Mouse (Mus musculus) hindbrain, embryonic 13.5 days (tissue): Measurements from ENCODE around the gene Ccn6. TPM values are rescaled to one million over a fixed set of nuclear protein-coding genes. Genes with fewer than 3 reads are reported as not detected.
"Not testable (repeated sequence)": the region's sequence is repeated elsewhere in the genome, so short reads cannot be mapped to it uniquely, and the experiment has no call there.

Source experiments
- ATAC-seq: fragments of 200-750 bp; cut with Nextera tagmentation; 2 replicates; pipeline ENCODE4 v1.8.0; 2017; ENCODE audit warnings: moderate TSS enrichment; ENCODE audit not compliant: low FRiP score
- H3K27ac ChIP-seq: fragments of 300-500 bp; sonication (generic); 2 replicates; pipeline ENCODE4 v1.5.1; 2015; ENCODE audit warnings: inconsistent platforms, mild to moderate bottlenecking, moderate library complexity
- H3K27me3 ChIP-seq: fragments of 300-500 bp; sonication (generic); 2 replicates; pipeline ENCODE4 v1.6.1; 2015; ENCODE audit warnings: mild to moderate bottlenecking, inconsistent platforms
- H3K36me3 ChIP-seq: fragments of 300-500 bp; sonication (generic); 2 replicates; pipeline ENCODE4 v1.6.1; 2015; ENCODE audit warnings: mild to moderate bottlenecking, inconsistent platforms
- H3K4me1 ChIP-seq: fragments of 300-500 bp; sonication (generic); replicated peaks from 2 replicates; pipeline ENCODE4 v1.6.1; 2015; ENCODE audit warnings: inconsistent platforms
- H3K4me2 ChIP-seq: fragments of 300-500 bp; sonication (generic); 2 replicates; pipeline ENCODE4 v1.6.1; 2015; ENCODE audit warnings: inconsistent platforms, mild to moderate bottlenecking, moderate library complexity
- H3K4me3 ChIP-seq: fragments of 300-500 bp; sonication (generic); 2 replicates; pipeline ENCODE4 v1.5.1; 2015; ENCODE audit warnings: mild to moderate bottlenecking, inconsistent platforms
- H3K9ac ChIP-seq: fragments of 300-500 bp; sonication (generic); 2 replicates; pipeline ENCODE4 v1.6.1; 2015; ENCODE audit warnings: mild to moderate bottlenecking, inconsistent platforms
- H3K9me3 ChIP-seq: fragments of 300-500 bp; sonication (generic); 2 replicates; pipeline ENCODE4 v1.6.1; 2016; ENCODE audit warnings: inconsistent platforms
- WGBS: fragments of 180-500 bp; shearing (Covaris S2); methylation state at CpG from one replicate; pipeline ENCODE4 v1.1.7; 2015; 5-methylcytosine and 5-hydroxymethylcytosine counted together
- polyA plus RNA-seq: library from polyadenylated mRNA; unstranded; fragments of >200 nt; fragmentation: Nextera tagmentation; extraction: Ambion mirVana; gene quantifications from 2 replicates; pipeline ENCODE4 v1.2.1, GENCODE M21; 2015

Ccn6 gene
- polyA plus RNA-seq, result 0.41 and 0.44 TPM in 2 replicates

DNA sequence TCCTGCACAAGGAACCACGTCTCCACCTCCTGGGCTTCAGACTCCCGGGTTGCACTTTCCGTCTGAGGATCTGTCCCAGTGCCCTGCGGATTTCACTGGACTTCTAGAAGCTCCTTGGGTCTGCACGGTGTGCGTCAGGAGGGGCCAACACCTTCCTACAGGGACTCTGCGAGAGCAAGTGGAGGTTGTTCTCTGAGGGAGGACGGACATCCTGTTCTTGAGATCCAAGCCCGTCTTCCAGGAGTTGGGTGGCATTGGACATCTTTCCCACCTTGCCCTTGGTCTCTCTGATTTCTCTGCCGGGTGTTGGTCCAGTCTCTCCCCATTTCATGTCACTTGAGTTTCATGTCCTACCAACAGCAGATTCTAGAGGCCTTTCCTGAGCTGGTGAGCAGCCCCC lies at the start of gene Ccn6:
Gene Ccn6 (minus strand): TSS at position 101 of the 400 bp plus-strand sequence.
- 93% methylated on average over 10 of the region's 10 CpGs for WGBS
- H3K27ac ChIP-seq, result no peak within 1 kb of the TSS; the same call in 1 of the 2 replicates
- H3K9ac ChIP-seq, result no peak within 1 kb of the TSS
- H3K36me3 ChIP-seq, result no peaks in the 10 kb centered on the region
- no peak within 1 kb of the TSS for H3K4me3 ChIP-seq
- no peak for ATAC-seq
- H3K9me3 ChIP-seq, result no peaks in the 10 kb centered on the region
- H3K27me3 ChIP-seq, result no peaks in the 10 kb centered on the region
- H3K4me1 ChIP-seq, result peaks cover 29% of the 10 kb centered on the region
- no peak within 1 kb of the TSS for H3K4me2 ChIP-seq

DNA sequence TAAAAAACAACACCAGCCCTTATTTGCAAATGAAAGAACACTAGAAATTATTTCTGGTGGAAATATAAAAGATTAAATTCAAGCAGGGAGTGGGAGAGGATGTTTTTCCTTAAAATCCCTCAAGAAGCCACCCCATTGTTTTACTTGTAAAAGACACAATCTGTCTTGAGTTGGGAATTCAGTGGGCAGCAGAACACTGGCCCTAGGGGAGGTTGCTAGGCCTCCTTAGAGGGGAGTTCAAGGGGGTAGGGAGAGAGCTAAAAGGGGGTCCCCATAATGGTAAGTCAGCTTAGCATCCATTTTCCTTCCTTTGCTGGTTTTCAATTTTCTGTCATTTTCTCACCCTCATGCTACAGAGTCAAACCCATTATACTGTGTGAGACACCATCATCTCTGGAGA lies 46.4 kb upstream of the Ccn6 start:
- Histone ChIP-seq H3K9me3 (peaks cover 15% of the 10 kb centered on the region), H3K4me2 (no peak overlapping the region), H3K27ac (peak overlapping the region; percentile 84), H3K36me3 (no peaks in the 10 kb centered on the region; the same call in 1 of the 2 replicates), H3K9ac (no peak overlapping the region), H3K4me3 (no peak overlapping the region), H3K27me3 (no peaks in the 10 kb centered on the region), H3K4me1 (peaks cover 21% of the 10 kb centered on the region)
- no peak for ATAC-seq

DNA sequence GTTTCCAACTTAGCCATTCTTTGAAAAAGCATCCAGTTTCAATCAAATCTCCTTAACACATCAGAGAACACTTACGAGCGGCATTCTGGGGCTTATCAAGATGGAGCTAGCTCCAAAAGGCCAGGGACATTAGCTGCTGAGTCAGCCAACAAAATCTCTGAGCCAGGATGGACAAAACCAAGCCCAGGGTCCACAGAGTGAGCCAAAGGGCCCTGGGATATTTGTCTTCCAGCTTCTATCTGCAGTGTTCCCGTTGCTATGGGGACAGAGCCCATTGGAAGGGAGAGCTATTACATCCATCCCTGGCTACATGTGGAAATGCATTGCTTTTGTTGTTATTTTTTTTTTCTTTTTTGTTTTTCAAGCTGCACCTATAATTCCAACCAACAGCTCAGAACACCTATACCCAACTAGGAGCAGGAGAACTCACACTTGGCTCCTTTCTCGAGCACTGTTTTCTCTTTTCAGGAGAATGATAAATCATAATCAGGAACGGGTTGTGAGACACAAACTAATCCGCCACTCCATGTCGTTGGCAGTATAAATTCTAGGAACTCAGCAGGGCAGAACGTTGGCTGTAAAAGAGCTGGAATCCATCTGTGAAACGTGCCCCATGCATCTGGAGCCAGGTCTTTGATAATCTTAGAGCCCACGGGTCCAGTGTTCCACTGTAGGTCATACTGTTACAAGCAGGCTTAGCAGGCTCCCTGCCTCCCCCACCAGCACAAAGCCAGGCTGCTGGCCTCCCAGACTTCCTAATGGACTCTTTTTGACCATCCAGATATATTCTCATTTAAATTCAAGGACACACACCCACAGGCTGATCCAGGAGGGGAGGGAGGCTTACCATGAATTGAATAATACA lies 45.8 kb upstream of the Ccn6 start:
- WGBS, result 26% methylated on average over 10 of the region's 10 CpGs
- no peak overlapping the region for H3K9ac ChIP-seq
- H3K27ac ChIP-seq, result peak overlapping the region; percentile 84
- no peaks in the 10 kb centered on the region; the same call in 1 of the 2 replicates for H3K36me3 ChIP-seq
- no peak overlapping the region for H3K4me2 ChIP-seq
- H3K4me1 ChIP-seq, result peaks cover 21% of the 10 kb centered on the region
- H3K4me3 ChIP-seq, result no peak overlapping the region
- ATAC-seq, result peak; percentile 88
- H3K9me3 ChIP-seq, result peaks cover 18% of the 10 kb centered on the region
- no peaks in the 10 kb centered on the region for H3K27me3 ChIP-seq

- Histone ChIP-seq H3K9ac (no peak overlapping the region), H3K4me2 (no peak overlapping the region), H3K9me3 (peaks cover 18% of the 10 kb centered on the region), H3K4me1 (peaks cover 21% of the 10 kb centered on the region), H3K4me3 (no peak overlapping the region), H3K27me3 (no peaks in the 10 kb centered on the region), H3K36me3 (no peaks in the 10 kb centered on the region; the same call in 1 of the 2 replicates), H3K27ac (peak overlapping the region; percentile 84)
- no peak for ATAC-seq
- WGBS, result 68% methylated on average over 4 of the region's 4 CpGs
Measured at GRCm38 (mm10) chr10:39208712-39209111, 45.1 kb upstream of the Ccn6 start.

DNA sequence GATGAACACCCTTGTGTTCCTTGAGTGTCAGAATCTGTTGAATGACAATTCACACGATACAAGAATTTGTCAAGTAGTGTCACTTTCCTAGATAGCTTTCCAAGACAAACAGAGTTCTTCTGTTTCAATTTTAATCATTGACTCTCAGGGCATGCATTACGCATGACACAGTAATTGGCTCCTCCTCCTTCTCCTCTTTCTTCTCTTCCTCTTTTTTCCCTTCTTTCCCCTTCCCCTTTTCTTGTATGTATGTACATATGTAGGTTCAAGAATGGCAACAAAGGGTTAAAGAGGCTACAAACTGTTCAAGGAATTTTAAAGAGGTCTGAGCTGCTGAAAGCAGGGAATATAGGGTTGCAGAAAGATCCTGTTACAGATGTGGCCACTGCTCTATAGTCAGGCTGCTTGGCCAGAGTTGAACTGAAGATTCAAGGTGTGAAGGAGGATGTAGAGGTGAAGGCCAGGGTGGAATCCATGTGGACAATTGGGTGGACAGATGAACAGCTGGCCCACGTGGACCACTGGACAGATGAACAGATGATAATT lies 43.8 kb upstream of the Ccn6 start:
- Histone ChIP-seq H3K36me3 (no peaks in the 10 kb centered on the region; the same call in 1 of the 2 replicates), H3K4me1 (peaks cover 21% of the 10 kb centered on the region), H3K9me3 (peaks cover 18% of the 10 kb centered on the region), H3K27ac (no peak overlapping the region), H3K4me3 (no peak overlapping the region), H3K4me2 (no peak overlapping the region), H3K27me3 (no peaks in the 10 kb centered on the region), H3K9ac (no peak overlapping the region)
- WGBS, result 79% methylated on average over 3 of the region's 3 CpGs
- no peak for ATAC-seq

GRCm38 (mm10) chr10:39202490-39202889 lies 38.9 kb upstream of the Ccn6 start:
- H3K9me3 ChIP-seq, result peaks cover 6% of the 10 kb centered on the region; the same call in 1 of the 2 replicates
- no peak overlapping the region for H3K27ac ChIP-seq
- H3K36me3 ChIP-seq, result no peaks in the 10 kb centered on the region
- H3K9ac ChIP-seq, result no peak overlapping the region
- no peak for ATAC-seq
- no peaks in the 10 kb centered on the region for H3K27me3 ChIP-seq
- no peak overlapping the region for H3K4me2 ChIP-seq
- no peaks in the 10 kb centered on the region for H3K4me1 ChIP-seq
- no peak overlapping the region for H3K4me3 ChIP-seq
- 81% methylated on average over 3 of the region's 4 CpGs for WGBS

- not testable (repeated sequence) for ATAC-seq, H3K27ac ChIP-seq, H3K4me1 ChIP-seq, H3K4me3 ChIP-seq, H3K4me2 ChIP-seq, H3K9ac ChIP-seq, H3K27me3 ChIP-seq, H3K36me3 ChIP-seq, H3K9me3 ChIP-seq
- WGBS, result 92% methylated on average over 11 of the region's 11 CpGs
Measured at GRCm38 (mm10) chr10:39198216-39198615, 34.6 kb upstream of the Ccn6 start.

DNA sequence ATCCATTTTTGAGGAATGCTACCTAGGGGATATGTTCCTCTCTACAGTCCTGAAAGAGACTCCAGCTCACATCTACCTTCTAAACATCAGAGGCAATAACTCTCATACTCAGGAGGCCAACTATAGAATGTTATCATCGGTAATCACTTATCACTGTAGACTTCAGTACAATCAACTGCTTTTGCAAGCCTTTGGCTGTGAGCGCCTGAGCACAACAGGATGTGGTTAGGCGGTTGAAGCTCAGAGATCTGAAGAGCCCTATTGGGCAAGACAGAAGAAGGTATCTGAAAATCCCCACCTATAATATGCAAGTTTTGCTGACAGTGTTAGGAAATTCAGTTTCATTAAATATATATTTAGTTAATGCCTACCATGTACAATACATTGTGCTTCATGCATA lies 29.1 kb upstream of the Ccn6 start:
- Histone ChIP-seq H3K4me1 (no peaks in the 10 kb centered on the region), H3K9me3 (no peaks in the 10 kb centered on the region), H3K4me2 (no peak overlapping the region), H3K4me3 (no peak overlapping the region), H3K36me3 (no peaks in the 10 kb centered on the region), H3K27ac (no peak overlapping the region), H3K9ac (no peak overlapping the region), H3K27me3 (no peaks in the 10 kb centered on the region)
- 98% methylated on average over 3 of the region's 3 CpGs for WGBS
- ATAC-seq, result no peak

DNA sequence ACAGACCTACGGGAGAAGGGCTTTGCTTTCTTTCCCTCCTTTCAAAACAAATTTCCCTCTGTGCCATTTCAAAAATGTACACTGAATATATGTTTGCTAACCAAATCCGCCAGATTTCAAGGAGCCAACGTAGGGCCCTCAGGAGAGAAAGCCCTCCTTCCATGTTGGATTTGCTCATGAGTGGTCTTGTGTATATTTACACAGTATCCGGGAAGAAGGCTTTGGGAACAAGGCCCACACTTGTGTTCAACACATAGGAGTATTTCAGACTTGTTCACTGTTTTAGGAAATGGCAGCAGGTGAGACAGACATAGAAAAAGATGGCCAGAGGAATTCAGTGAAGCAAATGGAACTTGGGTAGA lies 21.9 kb upstream of the Ccn6 start:
- WGBS, result 87% methylated on average over 4 of the region's 4 CpGs

DNA sequence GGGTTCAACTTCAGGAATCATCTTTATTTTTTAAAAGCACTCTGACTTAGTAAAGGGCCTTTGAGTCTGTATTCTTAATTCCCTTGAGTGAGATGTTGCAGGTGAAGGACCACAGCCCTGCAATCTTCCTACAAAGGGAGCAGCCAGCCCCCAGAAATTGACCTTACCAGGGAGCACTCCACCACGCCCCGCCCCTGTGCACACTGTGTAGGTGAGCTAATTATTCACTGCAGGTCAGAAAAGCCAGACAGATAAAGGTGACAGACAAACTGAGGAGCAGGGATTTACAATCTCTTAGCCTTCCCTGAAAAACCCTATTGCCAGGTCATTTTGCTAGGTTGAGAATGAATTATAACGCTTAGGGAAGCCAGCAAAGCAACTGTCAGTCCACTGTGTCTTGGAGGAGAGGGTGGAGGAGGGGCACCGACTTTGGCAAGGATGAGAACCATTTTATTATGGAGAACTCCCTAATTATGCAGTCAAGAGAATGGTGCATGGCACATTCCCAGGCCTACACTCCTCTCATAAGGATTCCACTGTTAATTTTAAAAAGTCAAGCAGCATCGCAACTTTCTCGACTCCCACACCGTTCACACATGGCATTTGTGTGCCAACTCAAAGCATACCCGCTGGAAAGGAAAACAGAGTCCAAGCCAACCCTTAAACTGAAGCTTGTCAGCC lies 21.4 kb upstream of the Ccn6 start:
- WGBS, result 85% methylated on average over 8 of the region's 8 CpGs
- no peak overlapping the region for H3K4me2 ChIP-seq
- no peak overlapping the region; the same call in 1 of the 2 replicates for H3K27ac ChIP-seq
- 0 out of 2 replicates have a peak, but pooled peaks cover 3% of the 10 kb centered on the region for H3K4me1 ChIP-seq
- no peaks in the 10 kb centered on the region for H3K27me3 ChIP-seq
- ATAC-seq, result no peak
- H3K4me3 ChIP-seq, result no peak overlapping the region
- no peak overlapping the region for H3K9ac ChIP-seq
- no peaks in the 10 kb centered on the region for H3K36me3 ChIP-seq
- H3K9me3 ChIP-seq, result no peaks in the 10 kb centered on the region

More for the DNA sequence above, 21.9 kb upstream of the Ccn6 start:
- Histone ChIP-seq H3K27ac (no peak overlapping the region; the same call in 1 of the 2 replicates), H3K36me3 (no peaks in the 10 kb centered on the region), H3K9me3 (no peaks in the 10 kb centered on the region), H3K27me3 (no peaks in the 10 kb centered on the region), H3K4me3 (no peak overlapping the region), H3K9ac (no peak overlapping the region), H3K4me2 (no peak overlapping the region), H3K4me1 (0 out of 2 replicates have a peak, but pooled peaks cover 3% of the 10 kb centered on the region)
- no peak for ATAC-seq

DNA sequence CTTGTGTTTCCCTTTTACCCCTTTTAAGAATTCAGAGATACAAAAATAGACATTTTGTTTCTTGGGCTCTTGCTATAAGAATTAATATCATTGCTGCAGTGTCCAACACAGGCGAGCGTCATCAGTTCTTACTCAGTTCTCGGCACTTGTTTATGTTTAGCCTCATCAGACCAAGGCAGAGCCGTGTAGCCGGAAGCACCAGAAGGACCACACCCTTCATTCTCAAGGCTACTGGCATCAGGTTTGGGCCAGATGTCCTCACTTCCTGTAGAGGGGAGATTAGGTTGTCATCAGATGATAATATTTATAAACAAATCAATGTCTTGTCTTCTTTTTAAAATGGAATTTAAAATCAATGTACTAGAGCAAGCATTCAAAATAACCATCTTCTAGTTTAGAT lies 13.4 kb upstream of the Ccn6 start:
- Histone ChIP-seq H3K9ac (no peak overlapping the region), H3K9me3 (peaks cover 3% of the 10 kb centered on the region; the same call in 1 of the 2 replicates), H3K4me3 (no peak overlapping the region), H3K4me2 (no peak overlapping the region), H3K27me3 (no peaks in the 10 kb centered on the region), H3K4me1 (peaks cover 24% of the 10 kb centered on the region), H3K36me3 (no peaks in the 10 kb centered on the region), H3K27ac (no peak overlapping the region)
- 92% methylated on average over 5 of the region's 5 CpGs for WGBS
- ATAC-seq, result no peak

DNA sequence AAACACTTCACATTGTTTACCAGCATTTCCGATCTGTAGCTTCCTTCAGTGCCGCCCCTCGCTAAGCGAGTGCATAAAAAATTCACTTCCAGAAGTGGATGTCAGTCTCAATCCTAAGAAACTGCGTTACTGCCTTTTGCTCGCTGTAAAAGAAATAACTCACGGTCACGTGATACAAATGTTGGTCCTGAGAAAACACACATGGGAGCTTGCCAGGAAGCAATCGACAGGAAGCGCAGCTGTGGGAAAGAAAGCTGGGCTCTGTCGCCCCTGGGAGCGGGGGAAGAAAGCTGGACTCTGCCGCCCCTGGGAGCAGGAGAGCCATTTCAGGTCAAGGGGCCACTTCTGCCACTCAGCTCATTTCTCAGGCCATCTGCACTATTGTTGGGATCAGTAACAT lies 9.5 kb upstream of the Ccn6 start:
- peak overlapping the region; percentile 97 for H3K27ac ChIP-seq
- 22% methylated on average over 13 of the region's 13 CpGs for WGBS
- H3K9me3 ChIP-seq, result no peaks in the 10 kb centered on the region
- peaks cover 40% of the 10 kb centered on the region for H3K4me1 ChIP-seq
- no peaks in the 10 kb centered on the region for H3K36me3 ChIP-seq
- H3K9ac ChIP-seq, result 0 out of 2 replicates have a peak overlapping the region, but pooled peaks have one; percentile 43
- H3K4me3 ChIP-seq, result no peak overlapping the region
- no peaks in the 10 kb centered on the region for H3K27me3 ChIP-seq
- ATAC-seq, result no peak
- H3K4me2 ChIP-seq, result peak overlapping the region; percentile 64
